Mouse (Mus musculus): ENCODE results near the gene Arl4a. TPM values are rescaled to one million over a fixed set of nuclear protein-coding genes. Genes with fewer than 3 reads are reported as not detected.

Gene Arl4a
- polyA plus RNA-seq (2014; fragmentation: Nextera tagmentation; extraction: Ambion mirVana): 48.1 and 50.2 TPM in 2 replicates

- Histone ChIP-seq H3K9ac (ENCODE audit: low read depth, low read length) (peak within 1 kb of the TSS; percentile 77), H3K36me3 (ENCODE audit: control insufficient read depth, insufficient read depth, low read length) (no peaks in the 10 kb centered on the region), H3K27me3 (ENCODE audit: control insufficient read depth, insufficient read depth, low read length) (no peaks in the 10 kb centered on the region), H3K4me2 (replicated peaks; ENCODE audit: low read depth, low read length) (peak within 1 kb of the TSS; percentile 59), H3K9me3 (ENCODE audit: control insufficient read depth, low read length) (no peaks in the 10 kb centered on the region), H3K4me3 (ENCODE audit: low read length) (peak within 1 kb of the TSS; percentile 85), H3K27ac (ENCODE audit: low read depth, low read length) (peak within 1 kb of the TSS; percentile 85; the same call in 1 of the 2 replicates), H3K4me1 (ENCODE audit: control insufficient read depth, insufficient read depth, low read length) (peaks cover 2% of the 10 kb centered on the region; the same call in 1 of the 2 replicates)
- peak; percentile 90 for ATAC-seq (ENCODE audit: low FRiP score, low TSS enrichment)
- WGBS: under 1% methylated on average over 63 of the region's 68 CpGs
Observed at GRCm38 (mm10) chr12:40037876-40038463, at the start of gene Arl4a. Gene Arl4a, minus strand, starts transcription at chr12:40038025.

- Histone ChIP-seq H3K36me3 (ENCODE audit: control insufficient read depth, insufficient read depth, low read length) (no peaks in the 10 kb centered on the region), H3K4me2 (replicated peaks; ENCODE audit: low read depth, low read length) (no peak overlapping the region), H3K27ac (ENCODE audit: low read depth, low read length) (no peak overlapping the region), H3K9me3 (ENCODE audit: control insufficient read depth, low read length) (no peaks in the 10 kb centered on the region), H3K27me3 (ENCODE audit: control insufficient read depth, insufficient read depth, low read length) (no peaks in the 10 kb centered on the region), H3K4me1 (ENCODE audit: control insufficient read depth, insufficient read depth, low read length) (no peaks in the 10 kb centered on the region), H3K9ac (ENCODE audit: low read depth, low read length) (no peak overlapping the region), H3K4me3 (ENCODE audit: low read length) (no peak overlapping the region)
- no peak for ATAC-seq (ENCODE audit: low FRiP score, low TSS enrichment)
- 83% methylated on average over 5 of the region's 5 CpGs for WGBS
Observed at GRCm38 (mm10) chr12:40085731-40086322, 48.0 kb upstream of the Arl4a start.

GRCm38 (mm10) chr12:40082453-40083238, 44.8 kb upstream of the Arl4a start:
- Histone ChIP-seq H3K27ac (ENCODE audit: low read depth, low read length) (no peak overlapping the region), H3K9me3 (ENCODE audit: control insufficient read depth, low read length) (no peaks in the 10 kb centered on the region), H3K4me3 (ENCODE audit: low read length) (no peak overlapping the region), H3K27me3 (ENCODE audit: control insufficient read depth, insufficient read depth, low read length) (no peaks in the 10 kb centered on the region), H3K9ac (ENCODE audit: low read depth, low read length) (no peak overlapping the region), H3K36me3 (ENCODE audit: control insufficient read depth, insufficient read depth, low read length) (no peaks in the 10 kb centered on the region), H3K4me2 (replicated peaks; ENCODE audit: low read depth, low read length) (no peak overlapping the region), H3K4me1 (ENCODE audit: control insufficient read depth, insufficient read depth, low read length) (no peaks in the 10 kb centered on the region)
- ATAC-seq (ENCODE audit: low FRiP score, low TSS enrichment): no peak
- WGBS: 46% methylated on average over 6 of the region's 6 CpGs

GRCm38 (mm10) chr12:40082048-40082447, 44.2 kb upstream of the Arl4a start:
- H3K4me2 ChIP-seq (replicated peaks; ENCODE audit: low read depth, low read length): no peak overlapping the region
- H3K9me3 ChIP-seq (ENCODE audit: control insufficient read depth, low read length): no peaks in the 10 kb centered on the region
- 77% methylated on average over 5 of the region's 5 CpGs for WGBS
- no peaks in the 10 kb centered on the region for H3K4me1 ChIP-seq (ENCODE audit: control insufficient read depth, insufficient read depth, low read length)
- no peak for ATAC-seq (ENCODE audit: low FRiP score, low TSS enrichment)
- H3K36me3 ChIP-seq (ENCODE audit: control insufficient read depth, insufficient read depth, low read length): no peaks in the 10 kb centered on the region
- no peak overlapping the region for H3K9ac ChIP-seq (ENCODE audit: low read depth, low read length)
- H3K27me3 ChIP-seq (ENCODE audit: control insufficient read depth, insufficient read depth, low read length): no peaks in the 10 kb centered on the region
- H3K27ac ChIP-seq (ENCODE audit: low read depth, low read length): no peak overlapping the region
- H3K4me3 ChIP-seq (ENCODE audit: low read length): no peak overlapping the region

- no peak overlapping the region for H3K4me2 ChIP-seq (replicated peaks; ENCODE audit: low read depth, low read length)
- 58% methylated on average over 5 of the region's 5 CpGs for WGBS
- no peaks in the 10 kb centered on the region for H3K27me3 ChIP-seq (ENCODE audit: control insufficient read depth, insufficient read depth, low read length)
- no peaks in the 10 kb centered on the region for H3K36me3 ChIP-seq (ENCODE audit: control insufficient read depth, insufficient read depth, low read length)
- no peak for ATAC-seq (ENCODE audit: low FRiP score, low TSS enrichment)
- H3K27ac ChIP-seq (ENCODE audit: low read depth, low read length): no peak overlapping the region
- no peaks in the 10 kb centered on the region for H3K9me3 ChIP-seq (ENCODE audit: control insufficient read depth, low read length)
- H3K9ac ChIP-seq (ENCODE audit: low read depth, low read length): no peak overlapping the region
- H3K4me3 ChIP-seq (ENCODE audit: low read length): no peak overlapping the region
- no peaks in the 10 kb centered on the region for H3K4me1 ChIP-seq (ENCODE audit: control insufficient read depth, insufficient read depth, low read length)
Observed at GRCm38 (mm10) chr12:40073660-40074059, 35.8 kb upstream of the Arl4a start.

GRCm38 (mm10) chr12:40047024-40047423, 9.2 kb upstream of the Arl4a start:
- H3K4me3 ChIP-seq (ENCODE audit: low read length): no peak overlapping the region
- 76% methylated on average over 1 of the region's 1 CpGs for WGBS
- no peak overlapping the region for H3K27ac ChIP-seq (ENCODE audit: low read depth, low read length)

GRCm38 (mm10) chr12:40043816-40044585, 6.2 kb upstream of the Arl4a start:
- ATAC-seq (ENCODE audit: low FRiP score, low TSS enrichment): no peak
- 88% methylated on average over 8 of the region's 8 CpGs for WGBS
- Histone ChIP-seq H3K4me3 (ENCODE audit: low read length) (no peak overlapping the region), H3K4me2 (replicated peaks; ENCODE audit: low read depth, low read length) (no peak overlapping the region), H3K27ac (ENCODE audit: low read depth, low read length) (no peak overlapping the region), H3K9me3 (ENCODE audit: control insufficient read depth, low read length) (no peaks in the 10 kb centered on the region), H3K36me3 (ENCODE audit: control insufficient read depth, insufficient read depth, low read length) (no peaks in the 10 kb centered on the region), H3K27me3 (ENCODE audit: control insufficient read depth, insufficient read depth, low read length) (no peaks in the 10 kb centered on the region), H3K4me1 (ENCODE audit: control insufficient read depth, insufficient read depth, low read length) (no peaks in the 10 kb centered on the region), H3K9ac (ENCODE audit: low read depth, low read length) (no peak overlapping the region)

More at GRCm38 (mm10) chr12:40047024-40047423, 9.2 kb upstream of the Arl4a start:
- ATAC-seq (ENCODE audit: low FRiP score, low TSS enrichment): no peak
- no peaks in the 10 kb centered on the region for H3K36me3 ChIP-seq (ENCODE audit: control insufficient read depth, insufficient read depth, low read length)
- no peaks in the 10 kb centered on the region for H3K4me1 ChIP-seq (ENCODE audit: control insufficient read depth, insufficient read depth, low read length)
- no peak overlapping the region for H3K4me2 ChIP-seq (replicated peaks; ENCODE audit: low read depth, low read length)
- no peak overlapping the region for H3K9ac ChIP-seq (ENCODE audit: low read depth, low read length)
- H3K9me3 ChIP-seq (ENCODE audit: control insufficient read depth, low read length): no peaks in the 10 kb centered on the region
- H3K27me3 ChIP-seq (ENCODE audit: control insufficient read depth, insufficient read depth, low read length): no peaks in the 10 kb centered on the region

- ATAC-seq (ENCODE audit: low FRiP score, low TSS enrichment): no peak
- Histone ChIP-seq H3K4me1 (ENCODE audit: control insufficient read depth, insufficient read depth, low read length) (peaks cover 2% of the 10 kb centered on the region; the same call in 1 of the 2 replicates), H3K36me3 (ENCODE audit: control insufficient read depth, insufficient read depth, low read length) (no peaks in the 10 kb centered on the region), H3K27me3 (ENCODE audit: control insufficient read depth, insufficient read depth, low read length) (no peaks in the 10 kb centered on the region), H3K9ac (ENCODE audit: low read depth, low read length) (no peak overlapping the region), H3K27ac (ENCODE audit: low read depth, low read length) (no peak overlapping the region), H3K4me2 (replicated peaks; ENCODE audit: low read depth, low read length) (no peak overlapping the region), H3K9me3 (ENCODE audit: control insufficient read depth, low read length) (no peaks in the 10 kb centered on the region), H3K4me3 (ENCODE audit: low read length) (no peak overlapping the region)
Observed at GRCm38 (mm10) chr12:40040067-40040466, 2.2 kb upstream of the Arl4a start.
